Mouse (Mus musculus) liver, embryonic 15.5 days (tissue): ENCODE data around the gene Galntl5. TPM values are rescaled to one million over a fixed set of nuclear protein-coding genes. Genes with fewer than 3 reads are reported as not detected.
A peak's percentile ranks its signal among the peaks of the same experiment; 100 is the strongest.

Source experiments
- ATAC-seq: fragments of 200-750 bp; cut with Nextera tagmentation; 2 replicates; pipeline ENCODE4 v1.8.0; 2017; ENCODE audit warnings: moderate number of reproducible peaks, mild to moderate bottlenecking, moderate library complexity; ENCODE audit not compliant: insufficient read depth
- H3K27ac ChIP-seq: fragments of 300-500 bp; sonication (generic); replicated peaks from 2 replicates; pipeline ENCODE4 v1.5.1; 2015; ENCODE audit warnings: mild to moderate bottlenecking, inconsistent platforms
- H3K27me3 ChIP-seq: fragments of 300-500 bp; sonication (generic); 2 replicates; pipeline ENCODE4 v1.6.1; 2015; ENCODE audit warnings: mild to moderate bottlenecking, inconsistent platforms
- H3K36me3 ChIP-seq: fragments of 300-500 bp; sonication (generic); replicated peaks from 2 replicates; pipeline ENCODE4 v1.6.1; 2015; ENCODE audit warnings: moderate library complexity, mild to moderate bottlenecking, inconsistent platforms
- H3K4me1 ChIP-seq: fragments of 300-500 bp; sonication (generic); replicated peaks from 2 replicates; pipeline ENCODE4 v1.6.1; 2015; ENCODE audit warnings: inconsistent platforms
- H3K4me2 ChIP-seq: fragments of 300-500 bp; sonication (generic); 2 replicates; pipeline ENCODE4 v1.6.1; 2015; ENCODE audit warnings: moderate library complexity, mild to moderate bottlenecking, inconsistent platforms
- H3K4me3 ChIP-seq: fragments of 300-500 bp; sonication (generic); replicated peaks from 2 replicates; pipeline ENCODE4 v1.5.1; 2015; ENCODE audit warnings: mild to moderate bottlenecking, inconsistent platforms
- H3K9ac ChIP-seq: fragments of 300-500 bp; sonication (generic); 2 replicates; pipeline ENCODE4 v1.6.1; 2015; ENCODE audit warnings: moderate library complexity, mild to moderate bottlenecking, inconsistent platforms
- H3K9me3 ChIP-seq: fragments of 300-500 bp; sonication (generic); replicated peaks from 2 replicates; pipeline ENCODE4 v1.6.1; 2016; ENCODE audit warnings: inconsistent platforms
- whole genome bisulfite sequencing: fragments of 180-500 bp; shearing (Covaris S2); methylation state at CpG from one replicate; pipeline ENCODE4 v1.1.7; 2015; ENCODE audit warnings: mixed read lengths; ENCODE audit not compliant: insufficient replicate concordance; 5-methylcytosine and 5-hydroxymethylcytosine counted together
- polyA plus RNA-seq: library from polyadenylated mRNA; unstranded; fragments of >200 nt; fragmentation: Nextera tagmentation; extraction: Ambion mirVana; gene quantifications from 2 replicates; pipeline ENCODE4 v1.2.1, GENCODE M21; 2015

Gene Galntl5
- polyA plus RNA-seq: not detected in 2 replicates

- WGBS: 63% methylated on average over 1 of the region's 1 CpGs
- Histone ChIP-seq H3K4me3 (no peak within 1 kb of the TSS), H3K9ac (no peak within 1 kb of the TSS), H3K4me2 (no peak within 1 kb of the TSS), H3K27me3 (no peaks in the 10 kb centered on the region), H3K36me3 (no peaks in the 10 kb centered on the region), H3K9me3 (no peaks in the 10 kb centered on the region), H3K27ac (no peak within 1 kb of the TSS), H3K4me1 (no peaks in the 10 kb centered on the region)
- ATAC-seq: no peak
Measured at GRCm38 (mm10) chr5:25181004-25181531, at the start of gene Galntl5. Gene Galntl5, plus strand, starts transcription at chr5:25181460.

- no peaks in the 10 kb centered on the region for H3K27me3 ChIP-seq
- H3K36me3 ChIP-seq: no peaks in the 10 kb centered on the region
- H3K9ac ChIP-seq: no peak overlapping the region
- no peak for ATAC-seq
- H3K27ac ChIP-seq: no peak overlapping the region
- no peaks in the 10 kb centered on the region for H3K4me1 ChIP-seq
- no peaks in the 10 kb centered on the region for H3K9me3 ChIP-seq
- no peak overlapping the region for H3K4me2 ChIP-seq
- no peak overlapping the region for H3K4me3 ChIP-seq
- WGBS: 64% methylated on average over 7 of the region's 7 CpGs
Measured at GRCm38 (mm10) chr5:25146705-25147104, 34.6 kb upstream of the Galntl5 start.

- WGBS: 46% methylated on average over 2 of the region's 2 CpGs
- Histone ChIP-seq H3K27ac (no peak overlapping the region), H3K4me1 (no peaks in the 10 kb centered on the region)
Measured at GRCm38 (mm10) chr5:25149331-25149965, 31.8 kb upstream of the Galntl5 start.

GRCm38 (mm10) chr5:25153491-25153890 is 27.8 kb upstream of the Galntl5 start:
- ATAC-seq: no peak
- WGBS: 52% methylated on average over 2 of the region's 2 CpGs

More at GRCm38 (mm10) chr5:25149331-25149965, 31.8 kb upstream of the Galntl5 start:
- no peak for ATAC-seq
- no peaks in the 10 kb centered on the region for H3K36me3 ChIP-seq
- H3K27me3 ChIP-seq: no peaks in the 10 kb centered on the region
- no peak overlapping the region for H3K9ac ChIP-seq
- H3K4me3 ChIP-seq: no peak overlapping the region
- H3K4me2 ChIP-seq: no peak overlapping the region
- H3K9me3 ChIP-seq: no peaks in the 10 kb centered on the region

DNA sequence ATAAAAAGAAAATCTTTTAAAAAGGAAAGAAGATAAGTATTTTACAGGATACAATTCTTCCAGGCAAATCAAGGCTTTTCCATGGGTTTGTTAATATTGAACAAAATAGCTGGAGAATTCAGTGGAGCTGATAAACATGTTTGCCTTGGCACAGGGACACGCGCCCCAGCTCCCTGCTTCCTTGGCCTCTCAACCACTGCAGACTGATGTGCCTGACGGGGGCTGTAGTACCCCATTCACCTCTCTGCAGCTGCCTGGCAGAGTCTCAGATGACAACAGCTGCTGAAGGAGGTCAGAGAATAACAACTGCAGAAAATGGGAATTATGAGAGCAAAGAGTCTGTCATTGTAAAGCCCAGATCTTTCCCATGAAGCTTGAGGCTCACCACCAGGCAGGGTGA is 27.3 kb upstream of the Galntl5 start:
- 54% methylated on average over 3 of the region's 3 CpGs for WGBS
- no peaks in the 10 kb centered on the region for H3K36me3 ChIP-seq
- no peak overlapping the region for H3K4me3 ChIP-seq
- ATAC-seq: no peak
- H3K27ac ChIP-seq: no peak overlapping the region
- H3K4me2 ChIP-seq: no peak overlapping the region
- H3K9ac ChIP-seq: no peak overlapping the region
- H3K9me3 ChIP-seq: no peaks in the 10 kb centered on the region
- no peaks in the 10 kb centered on the region for H3K4me1 ChIP-seq
- no peaks in the 10 kb centered on the region for H3K27me3 ChIP-seq

More at GRCm38 (mm10) chr5:25153491-25153890, 27.8 kb upstream of the Galntl5 start:
- no peaks in the 10 kb centered on the region for H3K4me1 ChIP-seq
- H3K27ac ChIP-seq: no peak overlapping the region
- H3K4me3 ChIP-seq: no peak overlapping the region
- no peak overlapping the region for H3K4me2 ChIP-seq
- H3K27me3 ChIP-seq: no peaks in the 10 kb centered on the region
- no peak overlapping the region for H3K9ac ChIP-seq
- H3K36me3 ChIP-seq: no peaks in the 10 kb centered on the region
- H3K9me3 ChIP-seq: no peaks in the 10 kb centered on the region

GRCm38 (mm10) chr5:25154823-25155222 is 26.4 kb upstream of the Galntl5 start:
- H3K9ac ChIP-seq: no peak overlapping the region

DNA sequence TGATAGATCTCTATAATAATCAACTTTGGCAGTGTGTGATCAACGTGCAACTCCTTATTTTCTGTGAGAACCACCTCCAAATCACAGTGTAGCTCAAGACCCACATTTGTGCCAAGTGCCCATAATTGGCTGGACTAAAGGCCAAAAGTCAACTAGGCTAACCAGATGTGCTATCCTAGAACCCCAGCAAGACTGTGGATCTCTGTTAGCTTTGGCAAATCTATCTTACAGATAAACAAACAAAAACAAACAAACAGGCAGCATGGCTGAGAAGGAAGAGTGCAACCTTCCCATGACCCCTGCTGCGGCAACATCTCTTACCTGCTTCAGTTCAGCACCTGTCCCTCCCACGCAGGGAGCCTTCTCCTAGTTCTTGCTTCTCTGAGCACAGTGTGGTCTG is 25.9 kb upstream of the Galntl5 start:
- no peaks in the 10 kb centered on the region for H3K4me1 ChIP-seq
- no peak overlapping the region for H3K9ac ChIP-seq
- H3K4me3 ChIP-seq: no peak overlapping the region
- H3K9me3 ChIP-seq: no peaks in the 10 kb centered on the region
- H3K27me3 ChIP-seq: no peaks in the 10 kb centered on the region
- no peak for ATAC-seq
- 63% methylated on average over 3 of the region's 3 CpGs for WGBS
- H3K36me3 ChIP-seq: no peaks in the 10 kb centered on the region
- H3K4me2 ChIP-seq: no peak overlapping the region
- H3K27ac ChIP-seq: no peak overlapping the region

More at GRCm38 (mm10) chr5:25154823-25155222, 26.4 kb upstream of the Galntl5 start:
- Histone ChIP-seq H3K4me3 (no peak overlapping the region), H3K4me2 (no peak overlapping the region), H3K27ac (no peak overlapping the region), H3K4me1 (no peaks in the 10 kb centered on the region), H3K27me3 (no peaks in the 10 kb centered on the region), H3K9me3 (no peaks in the 10 kb centered on the region), H3K36me3 (no peaks in the 10 kb centered on the region)
- 71% methylated on average over 4 of the region's 4 CpGs for WGBS
- ATAC-seq: no peak

DNA sequence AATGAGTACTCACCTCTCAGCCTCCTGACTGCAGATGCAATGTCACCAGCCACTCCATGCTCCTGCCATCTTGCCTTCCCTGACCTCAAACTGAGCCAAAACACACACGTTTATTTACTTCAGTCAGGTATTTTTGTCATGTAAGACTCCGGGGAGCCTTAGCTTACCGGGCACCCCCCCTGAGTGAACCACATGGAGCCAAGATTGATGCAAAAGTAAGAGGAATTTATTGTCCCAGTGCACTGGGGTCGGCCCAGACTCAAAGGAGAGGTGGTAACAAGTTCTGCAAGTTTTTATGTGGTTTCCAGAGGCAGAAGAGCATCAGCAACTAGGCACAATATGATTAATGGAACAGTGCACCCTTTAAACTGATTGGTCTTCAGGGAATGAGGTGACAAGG is 24.1 kb upstream of the Galntl5 start:
- no peak overlapping the region for H3K9ac ChIP-seq
- no peak for ATAC-seq
- H3K27me3 ChIP-seq: no peaks in the 10 kb centered on the region
- H3K36me3 ChIP-seq: no peaks in the 10 kb centered on the region
- H3K4me2 ChIP-seq: no peak overlapping the region
- H3K4me3 ChIP-seq: no peak overlapping the region
- no peaks in the 10 kb centered on the region for H3K4me1 ChIP-seq
- H3K9me3 ChIP-seq: no peaks in the 10 kb centered on the region
- no peak overlapping the region for H3K27ac ChIP-seq
- 43% methylated on average over 4 of the region's 4 CpGs for WGBS

DNA sequence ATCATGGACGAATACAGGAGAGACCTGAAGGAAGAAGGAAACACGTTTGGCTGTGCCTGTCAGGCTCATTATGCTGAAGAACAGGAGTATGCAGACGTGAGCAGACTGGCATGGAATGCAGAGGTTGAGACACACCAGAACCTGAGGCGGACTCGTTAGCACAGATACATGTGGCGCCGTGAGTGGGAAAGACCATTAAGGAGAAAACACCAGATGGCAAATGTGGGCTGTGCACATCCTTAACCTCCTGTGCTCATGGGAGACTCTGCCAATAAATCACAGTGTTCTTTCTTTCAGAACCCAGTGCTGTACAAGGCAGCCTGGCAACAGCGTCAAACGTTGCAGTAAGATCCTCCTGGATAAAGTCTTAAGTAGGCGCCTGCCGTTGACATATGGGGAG is 20.7 kb upstream of the Galntl5 start:
- Histone ChIP-seq H3K27me3 (no peaks in the 10 kb centered on the region), H3K27ac (no peak overlapping the region), H3K4me3 (no peak overlapping the region), H3K4me1 (no peaks in the 10 kb centered on the region), H3K9ac (no peak overlapping the region), H3K9me3 (no peaks in the 10 kb centered on the region), H3K4me2 (no peak overlapping the region), H3K36me3 (no peaks in the 10 kb centered on the region)
- no peak for ATAC-seq
- WGBS: 68% methylated on average over 11 of the region's 11 CpGs

DNA sequence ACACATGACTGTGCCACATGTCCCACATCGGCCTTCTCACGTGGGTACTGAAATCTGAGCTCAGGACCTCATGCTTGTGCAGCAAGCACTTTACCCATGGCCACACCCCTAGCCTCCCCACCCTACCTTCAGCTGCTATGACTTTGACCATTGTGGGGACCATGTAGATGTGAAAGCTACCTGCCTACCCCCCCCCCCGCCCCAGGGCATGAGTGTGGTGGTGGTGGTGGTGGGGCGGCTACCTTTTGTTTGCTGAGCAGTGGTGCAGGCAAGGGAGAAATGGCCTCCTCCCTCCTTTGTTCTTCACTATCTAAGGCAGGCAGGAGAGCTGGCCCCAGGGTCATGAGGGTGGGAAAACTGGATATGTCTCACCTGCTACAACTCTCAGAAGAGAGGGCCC is 18.3 kb upstream of the Galntl5 start:
- H3K36me3 ChIP-seq: no peaks in the 10 kb centered on the region
- no peaks in the 10 kb centered on the region for H3K27me3 ChIP-seq
- WGBS: 54% methylated on average over 4 of the region's 4 CpGs
- H3K27ac ChIP-seq: no peak overlapping the region
- H3K9me3 ChIP-seq: no peaks in the 10 kb centered on the region
- H3K4me2 ChIP-seq: no peak overlapping the region
- H3K9ac ChIP-seq: no peak overlapping the region
- H3K4me1 ChIP-seq: no peaks in the 10 kb centered on the region
- ATAC-seq: no peak
- no peak overlapping the region for H3K4me3 ChIP-seq

DNA sequence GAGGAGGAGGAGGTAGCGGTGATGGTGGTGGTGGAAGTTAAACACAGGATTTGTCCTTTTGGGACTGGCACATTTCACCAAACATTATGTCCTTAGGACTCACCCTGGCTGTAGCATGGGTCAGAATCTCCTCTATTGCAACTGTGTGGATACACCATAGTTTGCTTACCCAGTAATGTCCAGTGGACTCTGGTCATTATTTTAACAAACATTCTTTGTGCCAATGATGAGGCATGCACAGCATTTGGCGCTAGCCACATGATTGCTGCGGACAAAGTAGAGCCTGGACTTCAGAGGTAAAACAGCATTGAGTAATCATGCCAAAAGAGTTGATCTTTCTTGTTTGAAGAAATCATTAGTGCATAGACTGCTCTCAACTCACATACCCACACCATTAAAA is 17.3 kb upstream of the Galntl5 start:
- no peak overlapping the region for H3K4me3 ChIP-seq
- H3K4me1 ChIP-seq: no peaks in the 10 kb centered on the region
- no peaks in the 10 kb centered on the region for H3K9me3 ChIP-seq
- no peak overlapping the region for H3K4me2 ChIP-seq
- no peaks in the 10 kb centered on the region for H3K36me3 ChIP-seq
- 64% methylated on average over 3 of the region's 3 CpGs for WGBS
- 0 out of 2 replicates have a peak, but pooled peaks have one; percentile 40 for ATAC-seq
- no peak overlapping the region for H3K9ac ChIP-seq
- H3K27me3 ChIP-seq: no peaks in the 10 kb centered on the region
- H3K27ac ChIP-seq: no peak overlapping the region

- ATAC-seq: no peak
- Histone ChIP-seq H3K4me1 (no peaks in the 10 kb centered on the region), H3K4me2 (no peak overlapping the region), H3K27ac (no peak overlapping the region), H3K9me3 (no peaks in the 10 kb centered on the region), H3K36me3 (no peaks in the 10 kb centered on the region), H3K27me3 (no peaks in the 10 kb centered on the region), H3K4me3 (no peak overlapping the region), H3K9ac (no peak overlapping the region)
- WGBS: 68% methylated on average over 1 of the region's 1 CpGs
Measured at GRCm38 (mm10) chr5:25164341-25164740, 16.9 kb upstream of the Galntl5 start.
